Mouse (Mus musculus) thymus, adult 18-20 months (tissue): ENCODE results near the gene Prkce.
A peak's percentile ranks its signal among the peaks of the same experiment; 100 is the strongest.

Experiments
- DNase-seq, 2 experiments: peaks; one replicate each; pipeline ENCODE4 v3.0.0; 2022; ENCODE audit warnings: mixed read lengths in 2 of 2

Gene Prkce

DNA sequence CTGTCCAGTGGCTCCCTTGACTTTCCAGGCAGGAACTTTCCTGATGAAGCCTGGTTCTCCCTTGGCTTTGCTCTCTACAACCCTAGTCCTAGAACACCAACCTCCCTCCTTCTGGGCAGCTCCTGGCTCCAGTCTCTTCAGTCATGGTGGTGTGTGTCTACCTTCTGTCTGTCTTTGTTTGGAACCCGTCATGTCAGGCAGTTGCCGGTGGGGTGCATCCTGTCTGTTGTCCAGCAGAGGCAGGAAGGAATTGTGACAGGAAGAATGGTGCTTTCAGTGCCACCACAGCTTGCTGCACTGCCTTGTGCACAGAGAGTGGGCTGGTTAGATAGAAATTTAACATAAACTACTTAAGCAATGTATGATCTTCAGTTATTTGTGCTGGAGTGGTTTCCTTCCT lies 16.2 kb downstream of the Prkce start:
- DNase-seq, result no peak

DNA sequence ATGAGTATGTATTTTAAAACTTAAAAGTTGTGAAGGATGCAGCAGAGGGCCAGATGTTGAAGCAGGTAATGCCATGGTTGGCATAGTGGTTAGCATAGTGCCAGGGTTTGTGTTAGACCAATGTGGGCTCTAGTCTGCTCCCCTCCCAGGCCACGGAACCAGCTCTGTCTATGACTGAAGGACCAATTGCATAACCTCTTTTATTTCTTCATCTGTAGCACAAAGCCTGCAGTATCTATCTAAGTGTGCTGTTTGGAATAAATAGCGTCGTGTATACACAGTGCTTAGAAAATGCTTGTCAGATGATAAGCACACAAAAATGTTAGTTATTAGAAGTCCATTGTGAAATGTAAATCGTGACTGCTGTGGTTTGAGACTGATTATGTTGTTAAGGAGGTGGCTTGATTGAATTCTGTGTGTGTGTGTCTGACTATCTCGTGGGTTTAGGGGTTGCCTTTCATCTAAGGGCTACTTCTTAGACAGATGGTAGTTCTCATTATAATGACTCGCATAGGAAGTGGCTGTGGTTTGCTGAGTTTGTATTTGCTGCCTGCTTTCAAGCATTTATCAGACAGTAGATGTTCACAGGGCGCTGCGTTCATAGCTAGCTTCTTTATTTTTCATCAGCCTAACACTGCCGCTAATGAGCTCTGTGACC lies 17.1 kb downstream of the Prkce start:
- no peak for DNase-seq

DNA sequence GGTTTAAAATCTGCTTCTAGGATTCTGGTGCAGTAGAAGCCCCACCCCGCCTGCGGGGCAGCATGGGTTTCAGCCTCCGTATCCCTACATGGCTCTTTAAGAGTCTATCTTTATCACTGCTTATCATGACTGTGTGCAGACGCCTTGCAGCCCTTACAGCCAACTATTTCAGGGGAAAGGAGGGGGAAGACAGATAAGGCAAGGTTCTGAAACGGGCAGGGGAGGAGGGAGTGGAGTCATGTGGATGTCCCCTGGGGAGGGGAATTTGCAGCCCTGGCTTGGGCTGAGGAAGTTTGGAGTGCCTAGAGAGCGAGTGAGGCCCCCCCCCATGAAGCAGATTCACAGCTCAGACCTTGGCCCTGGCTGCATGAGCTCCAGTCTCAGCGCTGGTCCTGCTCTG lies 18.0 kb downstream of the Prkce start:
- no peak for DNase-seq

DNA sequence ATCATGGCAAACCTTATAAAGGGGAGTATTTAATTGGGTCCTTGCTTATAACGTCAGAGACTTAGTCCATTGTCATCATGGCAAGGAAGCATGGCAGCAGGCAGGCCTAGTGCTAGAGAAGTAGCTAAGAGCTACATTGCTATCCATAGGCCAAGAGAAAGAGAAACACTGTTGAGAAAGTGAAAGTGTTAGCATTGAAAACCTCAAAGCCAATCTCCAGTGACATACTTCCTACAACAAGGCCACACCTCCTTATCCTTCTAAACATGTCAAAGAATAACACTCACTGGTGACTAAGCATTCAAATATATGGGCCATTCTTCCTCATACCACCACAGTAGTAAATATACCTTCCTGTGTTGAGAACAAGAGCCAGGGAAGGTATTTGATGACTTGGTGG lies 20.2 kb downstream of the Prkce start:
- no peak for DNase-seq

DNA sequence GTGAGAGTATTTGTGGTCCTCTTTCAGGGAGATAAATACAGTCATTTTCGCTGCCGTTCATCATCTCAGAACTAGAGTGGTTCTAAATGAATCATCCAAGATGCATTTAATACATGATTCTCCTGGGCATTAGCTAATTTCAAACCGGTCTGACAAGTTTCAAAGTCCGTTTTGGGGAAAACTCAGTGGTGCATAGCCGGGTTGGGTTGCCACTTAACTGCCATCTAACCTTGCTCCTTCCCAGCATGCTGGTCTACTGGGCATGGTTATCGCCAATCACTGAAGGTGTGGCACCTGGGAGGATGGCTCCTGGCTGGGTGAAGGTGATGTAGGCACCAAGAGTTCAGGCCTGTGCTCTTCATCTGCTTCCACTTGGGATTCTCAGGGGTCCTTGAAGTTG lies 26.4 kb downstream of the Prkce start:
- no peak for DNase-seq

DNA sequence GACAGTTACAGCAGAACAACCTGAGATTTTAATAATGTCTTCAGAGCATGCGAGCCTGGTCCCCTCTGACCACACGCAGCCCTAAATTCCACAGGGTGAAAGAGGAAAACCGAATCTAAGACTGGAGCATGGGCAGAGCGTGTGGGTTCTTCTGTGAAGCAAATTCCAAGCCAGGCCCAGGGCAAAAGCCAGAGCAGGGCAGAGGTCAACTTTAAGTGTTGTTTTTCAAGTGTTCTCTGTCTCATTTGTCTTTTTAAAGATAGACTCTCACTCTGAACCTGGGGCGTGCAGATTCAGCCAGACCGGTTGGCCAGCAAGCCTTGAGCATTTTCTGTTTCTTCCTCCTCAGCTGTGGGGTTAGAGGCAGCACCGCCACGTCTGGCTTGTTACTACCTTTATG lies 27.3 kb downstream of the Prkce start:
- DNase-seq, result no peak

DNA sequence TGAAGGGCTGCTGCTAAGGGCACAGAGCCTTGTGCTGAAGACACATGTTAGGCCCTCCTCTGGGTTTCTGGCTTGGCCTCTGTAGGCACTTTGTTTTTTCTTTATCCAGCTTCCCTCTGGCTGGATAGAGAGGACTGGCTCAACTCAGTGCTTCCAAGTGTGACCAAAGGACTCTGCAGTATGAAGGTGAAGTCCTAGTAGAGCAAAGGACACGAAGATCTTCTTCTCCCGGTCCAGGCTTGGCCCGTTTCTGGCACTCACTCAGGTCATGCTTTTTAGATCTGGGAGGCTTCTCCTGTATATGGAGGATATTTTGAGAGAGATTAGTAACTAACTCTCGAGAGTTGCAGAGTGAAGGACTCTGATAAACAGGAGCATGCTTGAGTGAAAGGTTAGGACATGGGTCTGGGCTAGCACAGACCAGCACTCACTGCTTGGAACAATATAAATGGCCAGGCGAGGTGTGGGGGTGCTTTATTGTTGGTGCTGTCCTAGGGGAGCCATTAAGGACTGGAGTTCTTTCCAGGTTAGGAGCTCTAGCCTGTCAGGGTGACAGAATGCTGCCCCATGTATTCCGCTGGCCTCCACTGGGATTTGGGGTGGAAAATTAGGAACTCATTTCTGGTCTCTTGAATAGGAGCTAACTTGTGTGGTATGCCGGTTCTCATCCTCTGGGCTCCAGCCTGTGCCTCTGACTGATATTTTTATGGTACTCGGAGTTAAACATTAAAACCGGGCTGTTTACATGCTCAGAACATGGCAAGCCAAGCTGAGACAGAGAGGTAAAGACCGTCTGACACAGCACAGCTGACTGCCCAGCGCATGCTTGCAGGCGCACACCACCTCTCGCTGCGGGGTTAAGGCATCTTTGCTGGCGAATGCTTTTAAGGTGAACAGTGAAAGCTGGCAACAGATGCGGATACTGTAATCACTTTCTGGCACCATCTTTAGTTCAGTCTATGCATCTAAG lies 31.2 kb downstream of the Prkce start:
- DNase-seq, result no peak

DNA sequence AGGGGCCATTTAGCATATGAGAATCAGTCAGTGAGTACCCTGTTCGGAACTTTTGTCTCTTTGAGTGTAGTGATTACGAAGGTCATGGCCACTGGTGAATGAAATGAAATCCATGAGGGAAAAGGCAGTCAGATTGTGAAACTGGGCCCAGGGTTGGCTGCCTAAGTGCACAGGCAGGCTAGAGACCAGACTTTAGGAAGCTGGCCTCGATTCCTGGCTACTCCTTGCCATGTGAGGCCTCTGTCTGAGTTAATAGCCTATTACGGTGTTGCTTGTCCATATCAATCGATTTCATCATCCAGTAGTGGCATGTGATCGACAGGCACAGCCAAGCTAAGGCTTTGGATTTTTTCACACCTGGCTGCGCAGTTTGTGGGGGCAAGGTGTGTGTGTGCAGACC lies 34.4 kb downstream of the Prkce start:
- DNase-seq, result no peak

DNA sequence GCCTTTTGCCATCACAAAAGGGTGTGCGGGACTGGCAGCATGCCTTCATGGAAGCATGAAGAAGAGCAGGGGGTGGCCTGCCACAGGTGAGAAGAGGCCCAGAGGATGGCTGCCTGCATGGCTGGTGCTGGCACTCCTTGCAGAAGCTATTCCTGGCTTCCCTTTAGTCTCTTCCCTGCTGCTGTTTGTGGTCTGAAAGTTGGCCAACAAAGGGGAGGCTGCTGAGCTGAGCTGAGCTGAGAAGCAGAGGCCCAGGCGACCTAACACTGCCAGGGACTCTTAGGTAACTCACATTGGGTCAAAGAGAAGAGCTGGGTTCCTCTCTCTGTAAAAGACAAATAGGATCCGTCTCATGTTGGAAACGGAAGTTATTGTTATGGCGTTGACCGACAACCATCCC lies 35.4 kb downstream of the Prkce start:
- DNase-seq, result no peak

DNA sequence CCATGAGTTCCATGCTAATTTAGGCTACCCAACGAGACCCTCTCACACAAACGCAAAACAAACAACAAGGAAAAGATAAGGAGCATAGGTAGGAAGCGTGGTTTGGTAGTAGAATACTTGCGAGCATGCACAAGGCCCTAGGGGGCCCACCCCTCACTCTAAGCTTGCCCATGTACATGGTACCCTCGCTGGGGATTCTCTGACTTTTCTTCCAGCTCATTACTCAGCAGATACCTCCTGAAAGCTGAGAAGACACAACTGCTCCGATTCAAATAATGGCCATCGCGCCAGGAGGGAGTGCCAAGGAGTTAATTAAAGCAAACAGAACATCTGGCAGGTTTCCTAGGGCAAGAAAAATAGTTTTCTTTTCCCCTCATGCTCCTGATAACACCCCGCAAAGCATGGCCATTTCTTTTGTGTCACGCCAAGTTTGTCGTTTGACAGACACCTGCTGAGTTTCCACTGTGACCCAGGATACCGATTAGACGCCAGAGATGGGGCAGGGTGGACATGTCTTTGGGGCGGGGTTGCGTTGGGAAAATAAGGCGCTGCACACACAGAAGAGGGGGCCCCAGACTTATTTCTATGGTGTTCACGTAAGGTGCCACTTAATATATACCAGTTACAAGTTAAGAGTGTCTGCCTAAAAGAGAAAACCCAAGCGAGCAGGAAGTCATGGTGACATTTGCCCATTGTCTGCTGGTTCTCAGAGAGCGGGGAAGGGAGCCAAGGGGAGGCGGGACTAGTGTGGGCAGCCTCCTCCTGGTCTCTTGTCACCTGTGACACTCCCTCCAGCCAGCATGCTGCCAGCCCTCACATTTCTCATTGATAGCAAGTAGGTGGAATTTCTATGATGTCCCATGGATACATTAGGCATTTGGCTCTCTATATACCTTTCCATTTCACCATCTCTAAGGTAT lies 36.2 kb downstream of the Prkce start:
- DNase-seq, result no peak

DNA sequence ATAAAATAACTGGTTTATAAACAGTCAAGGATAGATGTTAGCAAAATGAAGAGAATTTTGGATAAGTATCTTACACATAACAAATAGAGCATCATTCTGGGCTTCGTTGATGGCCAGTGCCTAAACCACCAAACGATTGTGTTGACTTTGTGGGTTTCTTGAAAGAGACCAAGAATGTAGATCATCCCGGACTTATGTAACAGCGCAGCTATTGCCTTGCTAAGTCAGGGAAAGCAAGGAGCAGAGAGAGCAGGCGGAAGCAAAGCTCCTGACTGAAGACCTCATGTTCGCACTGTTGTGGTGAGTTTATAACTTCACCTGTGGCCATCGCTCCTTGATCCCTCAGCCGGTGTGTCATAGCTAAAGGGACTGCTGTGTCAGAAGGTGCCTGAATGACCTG lies 38.7 kb downstream of the Prkce start:
- no peak for DNase-seq

DNA sequence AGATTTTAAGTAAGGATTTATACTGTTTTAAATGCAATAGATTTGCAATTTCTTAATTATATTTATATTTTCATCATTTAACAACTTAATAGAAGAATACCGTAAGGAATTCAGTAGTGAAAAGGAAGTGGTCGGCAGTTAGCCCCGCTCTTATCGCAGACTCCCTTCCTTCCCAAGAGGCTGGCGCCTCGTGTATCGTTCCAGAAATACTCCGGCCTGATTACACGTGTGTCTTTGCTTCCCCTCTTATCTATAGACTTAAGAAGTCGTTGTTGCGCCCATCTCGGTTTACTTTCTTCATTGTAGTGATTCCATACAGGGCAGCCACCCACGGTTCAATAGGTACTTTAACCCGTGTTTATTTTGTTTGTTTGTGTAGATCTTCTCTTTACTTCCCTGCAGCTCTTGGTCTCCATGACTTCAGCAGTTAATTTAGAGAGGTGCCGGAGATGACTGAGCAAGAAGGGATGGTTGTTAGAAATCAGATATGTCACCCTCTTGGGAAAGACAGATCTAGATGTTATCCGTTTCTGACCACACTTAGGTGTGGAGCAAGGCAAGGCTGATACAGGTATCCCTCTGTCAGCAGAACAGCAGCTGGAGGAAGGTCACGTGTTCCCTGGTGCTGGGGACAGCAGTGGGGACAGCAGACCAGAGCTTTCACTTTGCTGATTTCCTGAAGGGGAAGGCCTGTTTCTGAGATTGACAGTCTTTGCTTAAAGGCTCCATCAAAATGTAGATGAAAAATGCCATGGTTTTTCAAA lies 40.7 kb downstream of the Prkce start:
- DNase-seq, result no peak

DNA sequence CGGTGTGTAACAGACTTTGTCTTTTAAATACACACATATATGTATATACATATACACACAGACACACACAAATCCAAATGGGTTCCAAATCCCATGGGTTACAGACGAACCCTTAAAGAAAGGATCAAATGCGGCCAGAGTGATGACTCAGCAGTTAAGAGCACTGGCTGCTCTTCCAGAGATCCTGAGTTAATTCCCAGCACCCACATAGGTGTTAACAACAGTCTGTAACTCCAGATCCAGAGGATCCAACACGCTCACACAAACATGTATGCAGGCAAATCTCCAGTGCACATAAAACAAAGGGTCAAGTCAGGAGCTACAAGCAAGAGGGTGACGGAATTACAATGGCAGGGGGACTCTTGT lies 41.2 kb downstream of the Prkce start:
- DNase-seq, result no peak

DNA sequence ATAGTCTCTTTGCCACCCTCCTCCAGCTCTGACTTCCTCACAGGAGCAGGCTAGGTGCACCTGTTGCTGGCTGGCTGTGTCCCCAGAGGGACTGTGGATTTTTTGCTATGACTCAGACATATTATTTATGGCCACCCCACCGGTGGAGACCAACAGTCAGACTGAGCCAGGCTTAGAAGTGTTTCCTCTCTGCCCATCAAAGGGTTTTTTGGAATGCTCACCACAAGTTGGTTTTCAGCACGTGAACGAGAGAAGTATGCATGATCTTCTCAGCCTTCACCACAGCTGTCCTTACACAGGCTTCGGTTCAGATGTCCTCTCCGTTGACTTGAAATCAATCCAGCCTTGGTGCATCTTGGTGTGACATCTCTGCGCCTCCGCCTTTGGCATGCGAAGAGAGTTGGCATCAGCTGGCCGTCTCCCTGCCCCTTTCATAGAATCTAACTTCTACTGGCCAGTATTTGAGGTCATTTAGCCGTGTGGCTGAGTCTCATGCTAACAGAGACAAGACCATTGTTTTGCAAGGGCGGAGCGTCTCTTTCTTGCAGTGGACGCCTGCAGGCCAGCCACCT lies 42.2 kb downstream of the Prkce start:
- DNase-seq, result no peak

DNA sequence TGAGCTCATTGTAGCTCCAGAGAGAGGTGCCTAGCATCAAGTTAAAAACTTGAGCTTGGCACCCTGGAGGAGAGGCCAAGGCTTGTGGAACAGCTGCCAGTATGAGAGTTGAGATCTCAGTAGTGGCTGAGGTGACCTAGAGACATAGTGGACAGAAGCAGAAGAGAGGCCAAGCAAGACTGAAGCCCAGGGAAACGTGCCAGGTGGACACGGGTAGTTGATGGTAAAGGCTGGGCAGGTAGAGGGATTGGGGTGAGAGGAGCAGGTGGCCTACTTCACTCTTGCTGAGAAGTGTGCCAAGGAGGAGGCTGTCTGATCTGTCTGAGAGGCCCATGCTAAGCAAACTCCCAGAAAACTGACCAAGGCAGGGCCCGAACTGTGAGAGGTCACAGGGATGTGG lies 44.6 kb downstream of the Prkce start:
- no peak for DNase-seq

DNA sequence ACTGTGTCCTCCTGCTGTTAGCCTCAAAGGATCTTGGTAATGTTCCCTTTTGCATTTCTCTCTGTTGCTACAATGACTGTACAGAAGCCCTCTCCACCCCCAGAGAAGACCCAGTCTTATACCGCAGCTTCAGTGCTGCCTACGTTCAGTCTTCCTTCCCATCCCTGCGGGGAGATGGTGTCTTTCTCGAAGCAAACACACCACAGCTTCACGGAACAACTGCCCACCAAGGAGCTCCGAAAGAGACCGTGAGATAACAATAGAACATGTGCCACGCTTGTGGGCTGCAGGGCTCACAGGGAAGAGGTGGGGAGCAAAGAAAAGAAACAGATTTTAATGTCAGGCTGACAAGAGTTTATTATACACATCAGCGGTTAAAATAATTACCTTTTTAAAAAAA lies 46.7 kb downstream of the Prkce start:
- no peak for DNase-seq

DNA sequence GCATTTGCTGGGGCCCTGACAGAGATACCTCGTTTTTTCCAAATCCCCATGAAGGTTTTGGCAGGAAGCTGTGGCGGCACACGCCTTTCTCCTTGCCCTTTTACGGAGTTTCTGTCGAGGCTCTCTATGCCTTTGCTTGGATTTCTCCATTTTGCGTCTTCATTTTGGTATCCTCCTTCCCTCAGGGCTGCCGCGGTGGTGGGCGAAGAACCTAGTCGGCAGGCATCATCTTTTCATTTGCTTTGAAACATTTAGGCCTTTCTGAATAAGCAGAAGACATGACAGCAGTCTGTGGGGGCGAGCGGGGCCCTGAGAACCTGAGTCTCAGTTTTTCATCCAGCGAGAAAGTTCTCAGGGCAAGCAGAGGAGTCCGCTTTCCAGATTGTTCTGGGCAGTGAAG lies 47.2 kb downstream of the Prkce start:
- DNase-seq, result no peak

DNA sequence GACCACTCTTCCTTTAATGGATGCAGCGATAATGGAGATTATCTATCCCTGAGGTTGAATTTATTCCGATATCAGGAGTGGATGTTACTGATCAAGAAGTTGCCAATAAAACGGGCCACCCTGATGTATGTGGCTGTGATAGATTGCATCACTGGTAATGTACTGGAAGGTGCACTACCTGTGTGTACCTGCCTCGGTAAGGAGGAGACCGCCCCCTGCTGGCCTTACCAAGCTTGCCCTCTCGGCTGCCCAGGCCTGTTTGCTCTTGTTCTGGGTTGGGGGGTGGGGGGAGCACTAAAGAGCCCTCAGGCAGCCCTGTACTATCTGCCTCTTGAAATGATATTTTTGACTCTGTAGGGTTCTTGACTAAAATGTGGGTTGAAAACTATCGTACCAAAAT lies 48.2 kb downstream of the Prkce start:
- peak; percentile 22 to 26 for DNase-seq

DNA sequence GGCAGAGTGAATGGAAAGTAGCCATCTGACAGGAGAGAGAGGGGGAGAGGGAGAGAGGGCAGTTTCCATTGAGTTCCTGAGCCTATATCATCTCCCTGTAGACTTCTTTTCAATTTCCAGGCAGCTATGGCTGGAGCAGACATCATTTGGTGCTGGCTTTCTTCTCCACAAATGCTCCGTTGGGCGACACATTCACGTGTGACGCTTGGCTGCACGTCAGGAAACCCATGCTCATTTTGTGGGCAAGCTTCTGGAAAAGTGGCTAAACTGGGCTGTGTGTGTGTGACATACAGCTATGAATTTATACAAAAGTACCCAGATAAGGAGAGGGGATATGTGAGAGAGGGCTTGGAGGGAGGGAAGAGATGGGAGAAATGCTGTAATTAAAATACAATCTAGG lies 49.9 kb downstream of the Prkce start:
- no peak for DNase-seq

DNA sequence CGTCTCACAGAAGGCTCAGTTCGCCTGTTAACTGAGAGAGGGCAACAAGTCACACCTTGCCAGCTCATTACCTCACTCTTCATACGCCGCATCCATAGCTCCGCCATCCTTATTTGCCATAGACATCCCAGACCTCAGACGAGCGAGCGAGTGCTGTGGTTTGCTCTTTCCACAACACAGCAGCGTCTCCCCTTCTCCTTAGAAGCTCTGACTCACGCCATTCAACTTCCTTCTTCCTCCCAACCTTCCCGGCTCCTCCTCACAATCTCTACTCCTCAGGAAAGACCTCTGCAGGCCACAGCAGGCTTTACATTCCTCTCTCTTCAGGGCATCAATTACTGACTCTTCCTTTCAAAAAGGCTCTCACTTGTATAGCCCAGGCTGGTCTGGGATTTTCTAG lies 51.0 kb downstream of the Prkce start:
- no peak for DNase-seq

DNA sequence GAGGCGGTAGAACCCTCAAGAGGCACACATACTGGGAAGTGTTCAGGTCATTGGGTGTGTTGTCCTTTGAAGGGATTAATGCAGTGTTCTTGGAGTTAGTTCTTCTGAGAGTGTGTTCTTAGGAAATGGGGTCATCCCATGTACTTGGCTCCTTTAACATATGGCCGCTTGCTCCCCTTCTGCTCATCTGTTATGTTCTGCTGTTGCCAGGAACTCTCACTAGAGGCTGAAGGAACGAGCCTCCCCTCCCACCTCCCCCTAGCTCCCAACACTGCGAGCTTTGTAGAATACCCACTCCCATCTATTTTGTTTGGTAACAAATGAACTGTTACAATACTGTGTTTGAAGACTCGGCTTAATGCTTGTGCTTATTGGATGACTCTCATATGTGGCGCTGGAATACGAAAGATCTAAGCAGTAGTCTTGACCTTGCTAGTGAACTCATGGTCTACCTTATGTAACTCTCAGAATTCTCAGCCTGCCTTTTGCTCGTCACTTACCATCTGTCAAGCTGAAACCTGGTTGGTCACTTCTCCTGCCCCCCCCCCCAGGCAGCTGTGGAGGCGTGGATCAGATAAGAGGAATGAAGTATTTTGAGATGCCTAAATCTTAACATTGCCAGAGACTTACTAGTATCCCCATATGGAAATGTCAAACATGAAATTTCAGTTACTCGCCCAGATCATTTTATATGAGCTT lies 58.1 kb downstream of the Prkce start:
- no peak for DNase-seq

DNA sequence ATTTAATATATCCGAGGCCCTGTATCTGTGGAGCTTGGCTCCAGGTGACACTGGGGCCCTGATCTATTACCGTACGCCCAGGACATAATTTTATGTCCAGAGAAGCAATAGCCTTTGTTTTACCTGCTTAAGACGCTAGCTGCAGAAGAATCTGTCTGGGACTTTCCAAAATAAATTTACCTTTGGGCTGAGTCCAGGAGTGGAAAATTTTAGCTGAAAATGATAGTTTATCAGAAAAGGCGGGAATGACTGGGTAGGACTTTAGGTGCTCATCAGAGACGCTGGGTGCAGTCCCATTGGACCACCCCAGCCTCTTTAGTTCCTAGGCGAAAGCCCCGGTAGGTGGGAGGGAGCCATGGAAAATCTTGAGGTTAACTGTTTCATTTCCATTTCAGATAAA lies 58.6 kb downstream of the Prkce start:
- no peak for DNase-seq
